Mouse (Mus musculus): ENCODE data around the gene Cuedc1. TPM values are rescaled to one million over a fixed set of nuclear protein-coding genes. Genes with fewer than 3 reads are reported as not detected.

Gene Cuedc1
- total RNA-seq, 2 experiments from 2014 or later: 76.3 to 78.6 TPM

DNA sequence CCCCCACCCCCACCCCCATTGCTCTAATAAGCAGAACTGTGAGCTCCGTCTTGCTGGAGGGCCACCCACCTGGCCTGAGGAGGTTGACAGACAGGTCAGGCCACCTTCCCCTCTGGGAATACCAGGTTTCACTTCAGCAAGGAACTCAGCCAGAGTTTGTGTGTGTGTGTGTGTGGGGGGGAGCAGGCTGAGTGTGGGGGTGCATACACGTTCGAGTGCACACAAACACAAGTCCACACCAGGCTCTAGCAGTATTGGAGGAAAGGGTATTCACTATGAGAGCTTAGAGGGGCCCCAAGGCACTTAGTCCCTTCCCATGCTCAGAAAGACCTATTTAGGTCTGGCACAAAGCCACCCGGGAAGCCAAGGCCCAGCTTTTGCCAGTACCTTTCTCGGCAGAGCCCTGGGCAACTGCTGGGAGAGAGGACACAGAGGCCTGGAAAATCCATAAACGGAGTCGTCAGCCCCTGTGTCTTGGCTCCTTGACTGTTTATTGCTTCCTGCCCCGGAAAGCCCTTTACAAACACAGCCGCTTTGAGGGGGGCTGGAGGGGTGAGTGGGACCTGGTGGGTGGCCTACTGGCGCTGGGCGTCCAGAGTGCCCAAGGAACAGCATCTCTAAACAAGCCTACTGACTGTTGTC, 50.9 kb downstream of the Cuedc1 start:
- peak; percentile 76 for DNase-seq

DNA sequence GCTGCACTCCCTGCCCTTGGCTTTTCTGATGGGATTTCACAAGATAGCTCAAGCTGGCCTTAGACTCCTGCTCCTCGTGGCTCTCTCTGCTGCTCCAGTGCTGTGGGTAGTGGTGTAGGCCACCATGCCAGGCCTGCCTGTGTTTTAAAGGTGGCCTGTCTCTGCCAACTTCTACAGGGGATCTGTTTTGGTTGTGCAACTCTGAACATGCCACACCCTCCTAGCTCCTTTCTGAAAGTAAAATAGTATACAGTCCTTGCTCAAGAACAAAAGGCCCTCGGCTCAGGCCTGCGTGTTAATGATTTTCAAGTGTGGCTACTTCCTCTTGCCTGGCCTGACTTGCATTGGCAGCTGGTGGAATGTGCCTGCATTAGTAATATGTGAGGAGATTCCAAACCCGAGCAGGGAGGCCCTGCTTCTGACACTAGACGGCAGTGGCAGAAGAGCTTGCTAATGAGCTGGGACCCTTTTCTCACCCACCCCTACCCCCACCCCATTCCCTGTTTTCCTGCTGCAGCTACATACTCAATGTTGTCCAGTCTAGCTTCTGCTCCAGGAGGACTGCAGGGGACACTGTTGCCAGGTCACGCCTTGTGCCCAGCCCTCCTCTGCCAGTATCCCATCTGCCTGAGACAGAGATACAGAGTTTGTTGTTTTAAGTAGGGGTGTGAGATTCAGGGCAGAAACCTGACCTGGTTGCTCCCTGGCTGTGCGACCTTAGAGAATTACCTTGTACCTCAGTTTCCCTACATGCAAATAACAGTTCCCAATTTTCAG, 53.7 kb downstream of the Cuedc1 start:
- peak; percentile 60 for DNase-seq

DNA sequence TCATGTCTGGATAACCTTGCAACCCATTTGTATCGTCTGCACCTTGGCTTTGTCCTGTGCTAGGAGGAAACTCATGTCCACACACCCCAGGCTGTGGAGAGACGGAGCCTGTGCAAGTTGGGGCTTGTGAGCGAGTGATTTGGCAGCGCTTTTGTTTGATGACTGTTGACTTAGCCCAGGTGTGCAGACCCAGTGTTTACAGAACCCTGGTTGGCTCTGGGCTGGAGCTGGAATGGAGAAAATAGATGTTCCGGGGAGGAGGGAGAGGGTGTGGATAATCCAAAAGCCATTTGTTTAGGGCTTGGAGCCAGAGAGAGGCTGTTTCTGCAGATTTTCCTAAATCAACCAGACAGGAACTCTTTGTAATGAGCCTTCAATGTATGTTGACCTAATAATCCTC, 56.0 kb downstream of the Cuedc1 start:
- DNase-seq: no peak

DNA sequence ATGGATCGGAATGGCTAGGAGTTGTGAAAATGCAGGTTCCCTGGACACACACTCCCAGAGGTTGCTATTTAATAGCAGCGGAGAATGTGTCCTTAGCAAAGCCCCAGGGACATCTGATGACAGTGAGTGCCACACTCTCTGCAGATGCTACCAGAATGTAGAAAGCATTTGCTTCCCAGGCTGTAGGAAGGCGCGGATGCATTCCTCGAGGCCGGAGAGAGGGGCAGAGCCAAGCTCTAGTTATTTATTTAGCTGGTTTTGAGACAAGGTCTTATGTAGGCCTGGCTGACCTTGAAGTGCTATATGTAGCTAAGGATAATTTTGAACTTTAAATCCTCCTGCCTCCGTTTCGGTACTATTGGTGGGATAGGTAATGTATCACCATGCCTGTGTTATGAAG, 56.6 kb downstream of the Cuedc1 start:
- DNase-seq: no peak

DNA sequence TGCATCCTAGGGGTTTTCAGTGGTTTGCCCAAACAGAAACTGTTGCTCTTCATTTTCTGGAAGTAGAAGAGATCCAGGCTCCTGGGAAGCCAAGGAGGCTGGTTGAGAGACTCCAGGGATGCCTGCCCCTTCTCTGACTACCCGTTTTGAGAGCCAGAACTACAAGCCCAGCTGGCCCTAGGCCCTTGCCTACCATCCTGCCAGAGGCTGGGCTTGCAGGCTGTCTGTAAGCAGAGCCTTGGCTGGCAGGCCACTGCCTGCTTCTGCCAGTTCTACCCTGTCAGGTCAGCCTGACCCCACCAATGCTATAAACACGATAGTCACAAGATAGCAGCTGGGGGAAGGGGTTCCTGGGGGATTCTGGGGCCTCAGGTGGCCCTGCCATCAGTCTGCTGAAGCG, 57.6 kb downstream of the Cuedc1 start:
- peak; percentile 93 for DNase-seq

DNA sequence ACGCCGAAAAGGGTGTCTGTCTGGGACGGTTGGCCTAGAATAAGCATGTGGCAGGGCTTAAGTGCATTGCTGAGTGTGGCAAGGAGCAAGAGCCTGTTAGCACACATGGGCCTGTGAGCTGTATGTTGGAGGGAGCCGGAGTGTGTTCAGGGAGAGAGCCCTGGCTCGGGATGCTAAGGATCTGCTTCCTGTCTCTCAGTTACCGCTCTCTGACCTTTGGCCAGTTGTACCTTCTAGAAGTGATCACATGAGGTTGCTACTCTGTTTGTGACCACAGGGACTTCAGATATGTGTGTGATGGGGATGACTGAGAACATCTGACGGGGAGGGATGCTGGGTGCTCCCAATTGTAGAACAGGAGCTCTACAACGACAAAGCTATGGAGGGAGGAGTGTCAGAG, 58.1 kb downstream of the Cuedc1 start:
- DNase-seq: peak; percentile 65

DNA sequence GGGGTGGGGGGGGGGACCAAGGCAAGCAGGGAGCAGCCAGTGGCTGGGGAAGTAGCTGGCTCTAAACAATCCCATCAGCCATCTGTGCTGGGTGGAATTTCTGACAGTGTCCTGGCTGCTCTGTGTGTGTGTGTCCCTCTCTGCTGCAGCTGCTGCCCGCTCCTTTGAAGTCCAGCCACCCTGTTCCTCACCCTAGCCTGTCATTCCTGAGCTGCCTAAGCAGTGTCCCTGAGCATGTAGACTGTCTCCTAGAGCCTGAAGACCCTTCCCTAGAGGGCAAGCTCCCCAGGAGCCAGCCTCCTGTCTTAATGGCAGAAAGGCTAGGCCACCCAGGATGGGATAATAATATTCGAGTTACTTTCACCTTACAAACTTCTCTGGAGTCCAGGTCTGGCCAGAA, 58.5 kb downstream of the Cuedc1 start:
- DNase-seq: peak; percentile 76

DNA sequence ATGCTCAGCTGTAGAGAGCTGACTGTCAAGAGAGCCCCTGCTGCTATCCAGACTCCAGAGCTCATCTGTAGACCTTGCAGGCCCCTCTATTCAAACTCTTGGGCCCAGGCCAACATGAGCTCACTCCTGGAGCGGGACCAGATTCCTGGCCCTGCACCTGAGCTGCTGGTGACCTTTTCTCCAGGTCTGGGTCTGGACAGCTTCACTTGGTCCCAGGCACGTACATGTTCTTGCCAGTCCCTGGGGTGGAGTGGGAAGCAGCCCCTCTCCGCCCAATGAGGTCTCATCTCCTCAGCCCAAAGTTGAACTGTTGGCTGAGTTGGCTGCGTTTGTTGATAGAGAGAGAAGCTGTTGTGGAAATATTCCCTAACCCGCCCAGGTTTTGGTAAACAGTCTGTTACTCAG, 61.0 kb downstream of the Cuedc1 start:
- peak; percentile 79 for DNase-seq

DNA sequence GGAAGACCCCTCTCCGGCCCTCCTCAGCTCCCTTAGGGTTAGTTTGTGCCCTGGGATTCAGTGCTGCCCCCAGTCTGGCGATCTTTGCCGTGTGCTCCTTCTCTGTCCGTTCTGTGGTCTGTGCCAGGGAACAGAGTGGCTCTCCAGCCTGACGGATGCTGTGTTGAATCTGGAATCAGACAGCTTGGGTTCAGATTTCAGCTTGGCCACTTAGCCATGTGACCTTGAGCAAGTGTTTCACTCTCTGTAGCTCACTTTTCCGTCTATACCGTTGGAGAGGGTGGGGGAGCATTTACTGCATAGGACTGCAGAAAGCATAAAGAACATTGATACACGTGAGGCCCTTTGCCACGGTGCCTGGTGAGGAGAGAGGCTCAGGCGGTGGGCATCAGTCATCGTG, 61.5 kb downstream of the Cuedc1 start:
- peak; percentile 79 for DNase-seq

DNA sequence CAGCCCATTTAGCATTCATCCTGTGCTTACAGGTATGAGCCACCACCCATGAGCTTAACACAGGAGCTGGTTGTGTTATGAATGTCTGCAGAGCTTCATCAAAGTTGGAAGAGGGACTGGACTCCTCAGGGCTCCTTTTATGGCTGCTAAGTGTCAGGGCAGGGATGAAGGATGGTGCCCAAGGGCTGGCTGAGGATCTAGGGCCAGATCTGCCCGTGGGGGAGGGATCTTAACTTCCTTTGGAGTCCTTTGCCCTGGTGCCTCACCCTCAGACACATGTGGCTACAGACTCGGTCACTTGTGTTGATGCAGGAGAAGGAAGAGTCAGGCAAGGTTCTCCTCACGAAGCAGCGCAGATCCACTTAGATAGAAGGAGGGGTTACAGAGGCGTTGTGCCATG, 62.5 kb downstream of the Cuedc1 start:
- peak; percentile 70 for DNase-seq

DNA sequence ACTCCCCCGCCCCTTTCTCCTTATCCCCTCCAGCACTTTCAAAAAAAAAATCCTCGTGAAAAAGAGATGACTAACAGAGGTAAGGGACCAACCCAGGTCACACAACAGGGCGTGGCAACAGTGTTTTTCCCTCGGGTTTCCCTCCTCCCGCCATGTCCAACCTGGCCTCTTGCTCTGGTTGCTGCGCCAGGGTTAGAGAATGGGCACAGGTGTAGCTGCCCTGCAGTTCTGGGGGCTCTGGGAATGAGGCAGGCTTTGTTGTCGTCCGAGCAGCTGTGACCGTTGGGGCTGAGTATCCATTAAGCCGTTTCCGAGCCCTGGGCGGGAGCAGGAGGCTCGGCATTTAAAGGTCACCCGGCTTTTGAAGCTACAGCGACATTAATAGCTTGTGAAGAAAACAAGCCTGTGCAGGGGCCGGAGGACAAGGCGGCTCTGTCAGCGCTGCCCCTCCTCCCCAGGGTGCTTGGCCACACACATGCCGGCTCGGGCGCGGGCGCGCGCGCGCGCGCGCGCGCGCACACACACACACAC, 63.3 kb downstream of the Cuedc1 start:
- peak; percentile 84 for DNase-seq

DNA sequence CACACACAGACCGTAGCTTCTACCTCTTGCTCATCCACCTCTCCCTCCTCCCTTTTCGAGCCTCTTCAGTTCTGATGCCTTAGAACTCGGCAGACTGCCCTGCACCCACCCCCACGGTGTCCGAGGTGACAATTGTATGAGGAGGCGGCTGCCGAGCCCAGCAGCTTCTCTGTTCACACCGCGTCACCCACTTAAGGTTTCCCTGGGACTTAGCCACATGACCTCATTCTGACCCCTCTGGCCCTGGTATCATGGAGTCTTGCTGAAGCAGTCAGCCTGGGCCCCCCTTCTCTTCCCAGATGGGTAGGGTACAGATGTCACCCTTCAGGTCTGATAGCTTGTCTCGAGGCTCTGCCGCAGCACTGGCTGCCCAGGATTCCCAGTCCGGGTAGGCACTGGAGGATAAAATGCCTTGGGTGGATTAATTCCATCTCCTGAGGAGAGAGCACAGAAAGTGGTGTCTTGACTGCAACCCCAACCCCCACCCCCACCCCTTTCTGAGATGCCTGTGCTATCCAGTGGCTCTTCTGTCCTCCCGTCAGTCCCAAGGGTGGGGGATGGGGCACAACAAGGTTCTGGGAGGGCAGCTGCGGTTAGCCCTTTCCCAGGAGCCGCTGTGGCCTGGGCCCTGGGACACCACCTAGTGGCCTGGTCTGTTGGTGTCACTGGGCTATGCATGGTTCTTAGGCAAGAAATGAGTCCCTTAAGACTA, 63.9 kb downstream of the Cuedc1 start:
- DNase-seq: peak; percentile 95

DNA sequence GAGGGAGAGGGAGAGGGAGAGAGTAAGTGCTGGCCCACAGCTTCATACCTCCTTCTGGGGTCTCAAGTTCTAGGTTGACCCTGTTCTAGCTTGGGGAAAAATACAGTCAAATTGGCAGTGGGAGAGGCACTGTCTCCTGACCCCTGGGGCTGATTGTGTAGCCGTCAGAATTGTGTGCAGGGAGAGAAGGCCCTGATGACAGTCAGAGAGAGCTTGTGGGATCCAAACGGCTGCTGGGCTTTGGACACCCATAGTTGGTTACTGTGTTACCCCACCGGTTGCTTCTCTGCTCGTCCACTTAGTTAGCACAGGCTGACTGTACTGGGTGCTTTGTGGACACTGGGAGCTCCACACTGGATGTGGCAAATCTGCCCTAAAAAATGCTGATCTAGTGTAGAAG, 64.9 kb downstream of the Cuedc1 start:
- DNase-seq: no peak

DNA sequence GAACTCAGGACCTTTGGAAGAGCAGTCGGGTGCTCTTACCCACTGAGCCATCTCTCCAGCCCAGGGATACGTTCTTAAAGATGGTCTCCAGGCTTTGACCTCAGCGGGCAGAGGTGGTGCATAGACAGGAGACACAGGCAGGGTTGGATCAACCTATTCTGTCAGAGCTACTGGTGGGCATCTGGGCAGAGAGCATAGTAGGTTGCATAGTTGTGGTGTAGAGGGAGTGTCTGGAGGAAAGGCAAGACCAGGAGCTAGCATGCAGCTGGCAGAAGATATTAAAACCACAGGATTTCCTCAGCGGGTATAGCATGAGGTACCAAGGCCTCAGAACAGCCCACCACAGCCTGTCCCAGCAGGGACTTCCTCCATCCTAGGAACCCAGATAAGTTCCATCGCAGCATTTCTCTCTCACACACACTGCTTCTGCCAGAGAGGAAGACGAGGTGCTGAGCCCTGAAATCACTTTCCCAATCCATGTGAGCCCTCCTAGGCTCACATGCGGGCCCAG, 66.4 kb downstream of the Cuedc1 start:
- DNase-seq: no peak

DNA sequence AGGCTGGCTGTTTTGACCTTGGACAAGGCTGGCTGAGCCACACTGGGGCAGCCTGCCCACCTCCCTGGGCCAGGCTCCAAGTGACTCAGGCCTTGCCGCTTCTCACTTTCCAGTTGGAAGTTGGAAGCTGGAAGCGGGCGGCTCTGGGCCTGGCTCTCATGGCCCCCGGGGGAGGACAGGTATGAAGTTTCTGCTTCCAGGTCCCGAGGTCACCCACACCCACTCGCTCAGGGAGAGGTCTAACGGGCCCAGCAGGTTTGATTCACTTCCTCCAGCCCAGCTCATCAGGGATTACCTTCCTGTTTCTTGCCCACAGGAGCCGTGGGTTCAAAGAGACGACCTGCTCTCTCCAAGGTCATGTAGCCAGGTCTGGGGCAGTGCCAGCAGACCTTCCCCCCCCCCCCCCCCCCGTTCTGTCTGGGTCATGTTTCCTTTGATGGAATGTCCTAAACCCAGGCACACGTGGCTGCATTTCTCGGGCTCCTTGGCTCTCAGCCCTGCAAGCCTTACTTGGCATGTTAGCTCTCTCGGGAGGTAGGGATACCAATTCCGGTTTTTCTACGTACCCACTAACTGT, 67.0 kb downstream of the Cuedc1 start:
- DNase-seq: peak; percentile 91

DNA sequence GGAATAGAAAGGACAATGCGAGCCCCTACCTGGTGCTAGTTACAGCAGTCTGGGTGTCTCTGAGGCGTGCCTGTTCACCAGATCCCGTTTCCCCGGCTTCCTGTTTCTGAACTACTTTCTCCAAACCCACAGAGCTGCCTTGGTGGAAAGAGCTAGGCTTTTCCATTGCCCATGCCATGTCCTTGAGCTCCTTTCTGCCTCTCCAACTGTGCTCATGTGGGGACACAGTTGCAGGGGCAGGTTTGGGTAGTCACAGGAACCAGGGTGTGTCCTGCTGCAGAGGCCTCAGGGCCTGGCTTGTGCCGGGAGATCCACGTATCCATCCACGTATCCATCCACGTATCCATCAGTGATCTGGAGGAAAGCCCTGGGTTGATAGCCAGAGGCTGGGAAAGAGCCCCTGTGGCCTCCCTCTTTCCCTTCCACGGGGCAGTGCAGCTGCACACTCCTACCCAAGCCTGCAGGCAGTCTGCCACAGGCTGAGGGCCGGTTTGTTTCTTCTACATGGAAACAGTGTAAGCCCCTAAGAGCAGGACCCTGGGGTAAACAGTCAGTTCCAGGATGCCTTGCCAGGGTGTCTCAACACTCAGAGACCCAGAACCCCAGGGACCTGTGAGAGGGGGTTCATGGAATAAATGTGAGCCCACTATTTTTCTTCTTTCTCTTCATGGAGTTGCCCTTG, 68.0 kb downstream of the Cuedc1 start:
- no peak for DNase-seq

DNA sequence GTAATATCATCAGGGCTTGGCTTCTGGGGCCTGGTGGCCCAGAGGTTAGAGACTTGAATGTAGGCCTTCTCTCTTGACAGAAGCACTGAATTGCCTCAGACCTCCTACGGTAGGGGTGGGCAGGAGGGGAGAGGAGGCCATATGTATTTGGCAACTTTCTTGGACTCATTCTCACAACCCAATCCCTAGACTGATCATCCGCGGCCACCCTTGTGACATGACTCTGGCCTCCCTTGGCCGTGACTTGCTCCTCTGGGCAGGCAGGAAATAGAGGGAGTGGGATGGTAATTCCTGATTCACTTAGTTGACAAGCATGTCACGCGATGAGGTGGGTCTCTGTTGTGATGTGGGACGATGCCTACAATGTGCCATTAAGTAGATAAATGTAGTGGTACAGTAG, 68.6 kb downstream of the Cuedc1 start:
- DNase-seq: no peak

DNA sequence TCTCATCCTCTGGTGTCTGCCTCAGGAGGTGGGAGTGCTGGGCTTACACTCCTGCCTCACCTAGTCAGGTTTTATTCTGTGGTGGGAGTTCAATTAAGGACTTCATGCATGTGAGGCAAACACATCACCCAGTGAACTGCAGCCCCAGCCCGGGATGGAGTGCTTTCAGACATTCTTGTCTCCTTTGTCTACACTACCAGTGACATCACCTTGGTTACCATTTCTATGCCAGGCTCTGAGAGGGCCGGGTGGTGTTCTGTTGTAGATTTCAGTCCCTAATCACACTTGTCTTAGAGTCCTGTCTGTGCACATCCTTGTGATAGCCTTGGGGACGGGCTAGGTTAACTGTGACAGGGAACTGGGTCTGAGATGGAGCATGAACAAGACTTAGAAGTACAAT, 70.8 kb downstream of the Cuedc1 start:
- DNase-seq: no peak

DNA sequence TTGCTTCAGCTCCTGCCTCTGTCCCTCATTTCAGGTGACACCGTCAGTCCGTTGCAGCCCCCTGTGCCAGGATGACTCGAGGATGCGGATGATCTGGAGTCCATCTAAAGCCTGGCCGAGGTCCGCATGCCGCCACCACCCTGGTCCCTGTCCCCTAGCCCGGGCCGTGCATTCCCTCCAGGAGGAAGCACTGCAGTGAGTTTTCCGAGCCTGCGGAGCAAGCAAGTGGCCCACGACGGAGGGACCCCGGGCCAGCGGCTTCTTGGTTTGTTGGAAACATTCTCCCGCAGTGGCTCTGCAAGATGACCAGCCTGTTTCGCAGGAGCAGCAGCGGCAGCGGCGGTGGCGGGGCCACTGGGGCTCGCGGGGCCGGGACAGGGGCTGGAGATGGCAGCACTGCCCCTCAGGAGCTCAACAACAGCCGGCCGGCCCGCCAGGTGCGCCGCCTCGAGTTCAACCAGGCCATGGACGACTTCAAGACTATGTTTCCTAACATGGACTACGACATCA, 71.7 kb downstream of the Cuedc1 start:
- DNase-seq: no peak

DNA sequence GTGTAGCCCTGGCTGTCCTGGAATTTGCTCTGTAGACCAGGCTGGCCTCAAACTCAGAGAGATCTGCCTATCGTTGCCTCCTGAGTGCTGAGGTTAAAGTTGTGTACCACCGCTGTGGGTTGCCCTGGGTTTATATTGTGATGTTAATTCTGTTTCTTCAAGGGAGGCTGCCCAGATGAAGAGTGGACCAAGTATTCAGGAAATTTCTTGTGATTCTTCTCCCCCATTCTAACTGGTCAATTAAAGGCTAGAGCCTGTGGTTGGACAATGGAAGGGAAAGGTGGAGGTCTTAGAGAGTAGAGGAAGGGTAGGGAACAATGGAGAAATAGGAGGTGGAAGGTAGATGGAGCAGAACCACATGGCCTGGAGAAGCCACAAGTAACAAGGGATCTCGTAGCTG, 72.7 kb downstream of the Cuedc1 start:
- DNase-seq: no peak

DNA sequence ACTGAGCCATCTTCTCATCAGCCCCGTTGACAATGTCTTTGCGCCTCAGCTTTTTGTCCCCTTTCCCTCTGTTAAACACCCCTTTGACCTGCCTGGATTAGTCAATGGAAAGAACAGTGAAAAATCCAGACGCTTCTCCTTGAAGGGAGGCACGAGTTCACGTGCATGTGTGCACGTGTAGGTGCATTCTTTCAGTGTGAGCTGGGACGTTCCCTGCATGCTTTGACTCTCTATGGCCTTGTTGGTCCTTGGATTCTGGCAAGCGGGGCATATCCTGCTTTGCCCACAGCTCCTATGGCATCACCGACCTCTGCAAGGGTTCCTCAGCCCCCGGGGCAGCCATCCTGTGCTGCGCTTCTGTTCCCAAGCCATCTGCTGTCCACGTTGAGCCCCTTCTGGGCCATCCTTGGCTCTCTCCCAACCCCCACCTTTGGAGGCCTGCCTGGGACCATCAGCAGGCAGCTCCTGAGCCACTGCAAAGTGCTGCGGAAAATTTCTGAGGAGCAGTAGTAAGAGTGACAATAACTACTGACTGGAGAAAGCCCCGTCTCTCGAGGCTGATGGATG, 74.1 kb downstream of the Cuedc1 start:
- no peak for DNase-seq

Measured in gastrocnemius, postnatal 25 days (tissue).